In genomic region chr11:103170494-103171285, GRCm38 (mm10) we compare ENCODE assay signal across 7 mouse cellular contexts. TPM values are rescaled to one million over a fixed set of nuclear protein-coding genes. Genes with fewer than 3 reads are reported as not detected.
DNase-seq lines count a peak whose midpoint lies in the region; ATAC-seq and TF ChIP-seq lines count a peak whose summit lies in the region.

Gene Fmnl1 (plus strand): TSS chr11:103171107.

- peaks cover 64% of the 10 kb centered on the region for H3K27me3 ChIP-seq in embryonic facial prominence, embryonic 13.5 days

- H3K79me2 ChIP-seq in macrophage (ENCODE audit: inconsistent target) = peaks cover 45% of the 10 kb centered on the region

- peak; percentile 76 for DNase-seq in CD4-positive helper T cell, adult 2 months (ENCODE audit: low read depth, low spot score)
- DNase-seq in ES-E14 (ENCODE audit: low read depth, low spot score) = no peak
- DNase-seq in layer of hippocampus, postnatal 36 days = peak in 1 of 2 experiments; percentile 52
- peak; percentile 60 to 66 for DNase-seq in spleen, postnatal 14 days (ENCODE audit: low spot score in 2 of 2)

- H3K4me3 ChIP-seq in ES-E14 (ENCODE audit: insufficient read depth in 1 of 2, low read depth in 1 of 2, low read length in 2 of 2, poor library complexity in 1 of 2, severe bottlenecking in 1 of 2) (peak within 1 kb of the TSS; percentile 64 to 70), macrophage (ENCODE audit: inconsistent target) (peak within 1 kb of the TSS; percentile 68)
- peak within 1 kb of the TSS; percentile 61 for H3K4me3 ChIP-seq in embryonic facial prominence, embryonic 13.5 days

- no peaks in the 10 kb centered on the region for H3K36me3 ChIP-seq in ES-E14 (ENCODE audit: control insufficient read depth, insufficient read depth, low read length, poor library complexity, severe bottlenecking)
- H3K36me3 ChIP-seq in embryonic facial prominence, embryonic 13.5 days = no peaks in the 10 kb centered on the region
- H3K36me3 ChIP-seq in macrophage (ENCODE audit: inconsistent target) = no peaks in the 10 kb centered on the region

- under 1% methylated on average over 55 of the region's 84 CpGs for WGBS in embryonic facial prominence, embryonic 13.5 days
- 5% methylated on average over 64 of the region's 84 CpGs for WGBS in macrophage (ENCODE audit: missing documents)

- peak within 1 kb of the TSS; percentile 65 for H3K9ac ChIP-seq in ES-E14 (ENCODE audit: insufficient read depth, low read depth, low read length, poor library complexity, severe bottlenecking)
- H3K9ac ChIP-seq in embryonic facial prominence, embryonic 13.5 days = peak within 1 kb of the TSS; percentile 67

- H3K27ac ChIP-seq in ES-E14 (ENCODE audit: insufficient read depth, low read depth, low read length, poor library complexity, severe bottlenecking) (no peak within 1 kb of the TSS), macrophage (peak within 1 kb of the TSS; percentile 77)
- H3K27ac ChIP-seq in embryonic facial prominence, embryonic 13.5 days = no peak within 1 kb of the TSS

- H3K4me1 ChIP-seq in ES-E14 (ENCODE audit: control insufficient read depth in 2 of 2, insufficient read depth in 2 of 2, low read length in 2 of 2, poor library complexity in 1 of 2) = peaks cover 9 to 16% of the 10 kb centered on the region in 2 experiments; a peak in 3 of 4 replicates
- peaks cover 17% of the 10 kb centered on the region for H3K4me1 ChIP-seq in embryonic facial prominence, embryonic 13.5 days

- no peak for ATAC-seq in embryonic facial prominence, embryonic 13.5 days (ENCODE audit: insufficient number of reproducible peaks, insufficient read depth, low FRiP score, low TSS enrichment, low read depth)
- peak in 1 of 2 experiments; percentile 29; a peak in 1 of 4 replicates for ATAC-seq in hematopoietic stem cell, adult 5-6 weeks (replicated peaks in 1 of 2; ENCODE audit: insufficient read depth in 1 of 2, low FRiP score in 2 of 2, low TSS enrichment in 1 of 2, low read depth in 1 of 2, poor library complexity in 2 of 2, severe bottlenecking in 2 of 2)

- H3K4me2 ChIP-seq in embryonic facial prominence, embryonic 13.5 days = peak within 1 kb of the TSS; percentile 99

- no peaks in the 10 kb centered on the region for H3K9me3 ChIP-seq in ES-E14 (ENCODE audit: control insufficient read depth, insufficient read depth, low read depth, low read length)
- H3K9me3 ChIP-seq in embryonic facial prominence, embryonic 13.5 days = no peaks in the 10 kb centered on the region

- in situ Hi-C loops in ES-E14 (cut with MboI; ENCODE audit: low sequenced_read_pairs in 2 of 2, unreplicated experiment in 2 of 2) = no loop called here

TF ChIP-seq in ES-E14, 5 proteins besides CTCF, POLR2A, EP300 and RAD21:
- TF ChIP-seq ZNF384 (IDR thresholded peaks at IDR 0.05; ENCODE audit: low read depth, low read length) (no peak), CHD2 (IDR thresholded peaks at IDR 0.05; ENCODE audit: low read depth, low read length) (no peak), MAFK (IDR thresholded peaks at IDR 0.05; ENCODE audit: insufficient read depth, low read depth, low read length) (no peak), ZC3H11A (IDR thresholded peaks at IDR 0.05; ENCODE audit: borderline replicate concordance, low read depth, low read length) (no peak), HCFC1 (IDR thresholded peaks at IDR 0.05; ENCODE audit: borderline replicate concordance, insufficient read depth, low read length) (no peak)

RNA-seq across cellular contexts. Expression of gene Fmnl1, which starts in this region (rescaled TPM):
- 0.94 and 1.9 TPM in 2 replicates for total RNA-seq in ES-E14 (2012; rRNA removed)
- 1.7 and 2.4 TPM in 2 replicates for polyA plus RNA-seq in embryonic facial prominence, embryonic 13.5 days (2015; fragmentation: Nextera tagmentation; extraction: Ambion mirVana)
- 47.6 and 62.4 TPM in 2 replicates for total RNA-seq in hematopoietic stem cell, adult 5-6 weeks (2017)
- total RNA-seq in layer of hippocampus, postnatal 36 days (2021) = 100 to 1,000 TPM; 136 to 154 TPM
- total RNA-seq in macrophage (2018; cell fraction: chromatin; rRNA removed) = 100 to 1,000 TPM in 1 of 26 experiments, 10 to 100 TPM in 24, 1 to 10 TPM in 1; 9.8 to 105 (median 44.4) TPM
- total RNA-seq in macrophage (2018; cell fraction: cytosol; rRNA removed) = 10 to 100 TPM; 21.5 to 40.9 (median 34.6) TPM
- total RNA-seq in macrophage (2018; cell fraction: nucleus; rRNA removed) = 10 to 100 TPM; 15.9 to 81.3 (median 30.8) TPM
- polyA plus RNA-seq in macrophage (2018) = 29.0 to 47.4 TPM (median 29.5 TPM) in 3 replicates

Comparison
In these comparisons a context has a peak if more than half of its experiments do, and no peak if none do; other contexts are left out.
1. RNA of gene Fmnl1 (total RNA-seq): 136 to 154 TPM in layer of hippocampus, postnatal 36 days and 47.6 to 62.4 TPM in hematopoietic stem cell, adult 5-6 weeks; 0.94 to 1.9 TPM in ES-E14; every median in the first group is over 10 times any median in the second.
2. Peak in every context shown above with its lines, with median percentiles within 50 percentile points of each other: H3K4me3 ChIP-seq.